Mouse (Mus musculus) B cell, adult 2 months (primary cell): ENCODE measurements around the gene Sbf2.

Experiments used
- DNase-seq, 2 experiments: peaks; one replicate each; pipeline ENCODE4 v3.0.0; 2022

Gene Sbf2

GRCm38 (mm10) chr7:110629892-110630666 is 15.4 kb upstream of the Sbf2 start:
- DNase-seq, result peak; percentile 93

GRCm38 (mm10) chr7:110628611-110629354 is 14.1 kb upstream of the Sbf2 start:
- peak; percentile 46 to 54 for DNase-seq

GRCm38 (mm10) chr7:110628273-110628600 is 13.5 kb upstream of the Sbf2 start:
- DNase-seq, result peak in 1 of 2 experiments; percentile 19

DNA sequence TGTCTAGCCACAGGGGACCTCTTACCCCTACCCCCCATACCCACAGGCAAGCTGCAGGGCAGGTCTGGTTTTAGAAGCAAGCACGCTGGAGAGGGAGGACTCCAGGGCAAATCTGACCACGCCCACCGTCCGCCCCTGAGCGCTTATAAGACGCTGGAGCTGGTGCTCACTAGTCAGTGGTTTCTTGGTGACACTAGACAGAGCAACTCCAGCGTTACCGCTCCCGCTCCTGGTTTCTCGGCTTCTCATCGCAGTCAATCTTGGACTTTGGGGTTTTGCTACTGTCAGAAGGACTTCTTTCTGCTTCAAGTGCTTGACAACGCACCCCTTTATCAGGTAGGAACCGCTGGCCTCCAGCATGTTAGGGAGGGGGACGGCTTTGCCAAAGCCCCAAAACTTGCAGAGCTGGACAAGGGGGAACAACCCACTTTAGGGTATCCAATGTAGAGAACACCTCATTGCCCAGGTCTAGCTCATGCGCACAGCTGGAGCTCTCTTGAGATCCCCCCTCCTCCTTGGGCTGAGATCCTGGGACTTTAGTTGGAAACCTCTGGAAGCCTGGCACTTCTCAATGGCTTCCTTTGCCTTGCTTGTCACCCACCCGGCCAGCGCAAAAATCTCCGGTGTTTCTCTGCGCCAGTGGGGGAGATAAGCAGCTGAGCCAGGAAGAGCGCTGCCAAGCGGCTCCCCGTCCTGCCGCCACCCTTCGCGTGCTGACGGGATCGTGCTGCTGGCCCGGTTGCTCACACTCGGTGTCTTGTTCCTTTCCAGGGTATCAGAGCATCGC is 13.0 kb upstream of the Sbf2 start, which contains the start of gene Adm:
Gene Adm, plus strand, starts transcription at position 176 of the 787 bp plus-strand sequence.
- peak; percentile 79 to 80 for DNase-seq

DNA sequence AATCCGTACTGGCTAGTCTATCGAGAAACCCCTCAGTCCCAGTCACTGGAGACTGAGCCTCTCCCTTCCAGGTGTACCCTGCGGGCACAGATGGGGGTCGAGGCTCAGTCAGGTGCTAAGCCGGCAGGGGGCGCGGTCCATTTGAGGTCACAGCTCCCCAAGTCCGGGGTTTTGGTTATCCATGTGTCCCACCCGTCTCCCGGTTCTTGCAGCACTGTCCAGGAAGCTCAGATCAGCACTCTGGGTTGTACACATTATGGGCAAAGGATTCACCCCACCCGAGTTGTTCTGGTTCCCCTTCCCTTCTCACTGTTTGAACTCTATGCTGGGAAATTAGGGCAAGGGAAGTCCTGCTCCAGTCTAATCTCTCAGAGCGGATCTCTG is 12.4 kb upstream of the Sbf2 start:
- peak in 1 of 2 experiments; percentile 47 for DNase-seq

- peak; percentile 47 to 58 for DNase-seq
These were observed 11.7 kb upstream of the Sbf2 start for GRCm38 (mm10) chr7:110626186-110627098.

- DNase-seq, result peak; percentile 34 to 35
These were observed 10.8 kb upstream of the Sbf2 start for GRCm38 (mm10) chr7:110625489-110625888.

- peak; percentile 49 to 51 for DNase-seq
These were observed 10.2 kb upstream of the Sbf2 start for GRCm38 (mm10) chr7:110624961-110625360.

- DNase-seq, result no peak
These were observed 9.3 kb upstream of the Sbf2 start for GRCm38 (mm10) chr7:110624067-110624466.

DNA sequence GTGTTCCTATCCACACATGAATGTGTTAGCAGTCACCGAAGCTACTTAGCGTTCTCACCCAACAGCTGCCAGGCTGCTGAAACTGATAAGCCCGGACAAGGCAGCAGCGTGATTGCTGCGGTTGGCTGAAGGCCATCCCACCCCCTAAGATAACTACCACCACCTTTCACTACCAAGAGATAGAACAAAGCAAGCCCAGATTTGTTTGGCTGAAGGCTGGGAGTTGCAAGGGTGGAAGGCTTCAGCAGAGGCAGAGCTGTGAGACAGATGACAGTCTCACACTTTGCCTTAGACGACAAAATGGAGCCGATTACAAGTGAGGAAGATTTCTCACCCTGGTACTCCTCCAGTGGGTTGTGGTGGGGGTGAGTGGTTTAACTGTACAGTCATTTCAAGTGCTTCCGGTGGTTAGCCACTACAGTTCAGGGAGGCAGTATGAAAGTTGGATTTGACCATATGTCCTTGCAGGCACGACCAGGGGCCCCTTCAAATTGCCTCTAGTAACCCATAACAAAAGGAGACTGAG is 4.4 kb upstream of the Sbf2 start:
- peak in 1 of 2 experiments; percentile 27 for DNase-seq

DNA sequence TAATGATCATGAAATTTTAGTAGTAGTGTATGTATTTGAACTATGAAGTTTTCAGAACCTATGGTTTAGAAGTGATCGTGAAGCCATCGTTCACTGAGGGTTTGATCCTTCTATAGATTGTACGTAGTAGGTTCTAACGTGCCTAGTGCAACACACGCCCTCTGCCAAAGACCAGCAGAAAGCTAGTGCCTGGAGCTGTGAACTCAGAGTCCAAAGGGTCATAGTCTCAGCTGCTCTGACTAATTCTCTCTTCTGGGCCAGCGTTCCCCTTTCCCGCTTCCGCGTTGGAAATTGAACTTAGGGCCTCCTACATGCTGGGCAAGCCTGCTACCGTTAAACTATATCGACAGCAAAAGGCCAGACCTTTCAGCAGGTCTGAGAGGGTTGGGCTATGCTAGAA is 1.1 kb upstream of the Sbf2 start:
- no peak for DNase-seq

DNA sequence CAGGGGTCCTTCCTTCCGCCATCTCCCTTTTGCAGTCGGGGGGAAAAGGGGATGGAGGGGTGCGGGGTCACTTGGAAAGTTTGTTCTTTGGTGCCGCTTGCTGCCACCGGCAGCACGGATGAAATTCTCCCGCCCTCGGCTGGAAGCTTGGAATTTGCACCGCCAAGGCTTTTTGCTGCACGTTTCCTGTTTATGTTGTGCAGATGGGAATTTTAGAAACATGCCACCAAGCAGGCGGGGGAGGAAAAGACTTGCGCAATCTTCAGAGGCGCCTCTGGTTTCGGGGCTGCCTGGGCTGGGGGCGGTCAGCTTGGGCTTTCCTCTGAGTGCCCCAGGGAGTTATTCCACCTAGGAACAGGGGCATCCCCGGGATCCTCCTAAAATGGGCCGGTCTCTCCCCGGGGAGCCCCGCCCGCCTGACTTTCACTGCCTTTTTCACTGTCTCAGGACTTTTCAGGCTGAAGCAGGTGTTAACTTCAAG is 469 bp upstream of the Sbf2 start:
- DNase-seq, result peak in 1 of 2 experiments; percentile 32

GRCm38 (mm10) chr7:110613381-110614132 is 1.2 kb downstream of the Sbf2 start:
- DNase-seq, result peak; percentile 28 to 29

- no peak for DNase-seq
These were observed 7.8 kb downstream of the Sbf2 start for GRCm38 (mm10) chr7:110606906-110607305.

DNA sequence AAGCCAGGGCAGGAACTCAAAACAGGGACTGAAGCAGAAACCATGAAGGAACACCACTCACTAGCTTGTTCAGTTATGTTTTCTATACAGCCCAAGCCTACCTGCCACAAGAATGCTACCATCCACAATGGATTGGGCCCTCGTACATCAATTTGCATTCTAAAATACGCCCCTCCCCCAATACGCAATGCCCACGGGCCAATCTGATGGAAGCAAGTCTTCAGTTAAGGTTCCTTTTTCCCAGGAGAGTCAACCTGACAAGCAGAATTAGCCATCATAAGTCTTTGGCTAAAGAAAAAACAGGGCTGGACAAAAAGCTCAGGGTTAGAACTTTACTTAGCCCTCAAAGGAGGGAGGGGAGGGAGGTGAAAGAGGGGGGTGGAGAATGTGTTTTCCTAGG is 9.2 kb downstream of the Sbf2 start:
- no peak for DNase-seq

DNA sequence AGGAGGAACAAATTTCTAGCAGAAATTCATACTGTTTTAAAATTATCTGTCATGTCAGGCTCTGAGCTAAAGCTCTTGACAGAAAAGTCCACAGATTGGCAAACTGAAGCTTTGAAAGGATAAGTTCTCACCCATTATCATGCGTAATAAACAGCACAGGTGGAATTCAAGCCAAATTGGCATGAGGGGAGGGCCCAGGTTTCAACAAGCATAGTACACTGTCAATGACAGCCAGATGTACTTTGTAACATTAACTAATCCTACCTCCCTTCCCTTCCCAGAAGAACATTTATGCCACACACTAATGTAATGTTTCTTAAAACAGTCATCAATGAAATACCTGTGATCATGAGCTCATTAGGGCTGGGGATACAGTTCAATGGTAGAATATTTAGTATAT is 17.6 kb downstream of the Sbf2 start:
- DNase-seq, result no peak

- peak in 1 of 2 experiments; percentile 8 for DNase-seq
These were observed 20.7 kb downstream of the Sbf2 start for GRCm38 (mm10) chr7:110593991-110594390.

GRCm38 (mm10) chr7:110587721-110588120 is 27.0 kb downstream of the Sbf2 start:
- no peak for DNase-seq

DNA sequence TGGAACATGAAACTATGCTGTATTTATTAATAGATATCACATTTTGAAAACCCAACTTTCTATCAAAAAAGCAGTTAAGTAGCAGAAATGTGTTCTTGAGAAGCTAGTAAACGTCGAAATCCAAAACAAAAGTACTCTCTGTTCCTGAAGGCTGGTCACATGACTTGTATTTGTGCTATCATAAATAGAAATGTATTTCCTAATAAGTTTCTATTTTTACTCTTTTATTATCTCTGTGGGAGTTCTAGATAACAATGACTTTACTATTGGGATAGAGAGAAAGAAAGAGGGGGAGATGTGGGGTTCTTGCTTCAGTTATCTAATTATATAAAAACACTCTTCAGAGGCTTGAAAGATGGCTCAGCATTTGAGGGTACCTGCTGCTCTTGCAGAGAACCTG is 29.5 kb downstream of the Sbf2 start:
- DNase-seq, result no peak

DNA sequence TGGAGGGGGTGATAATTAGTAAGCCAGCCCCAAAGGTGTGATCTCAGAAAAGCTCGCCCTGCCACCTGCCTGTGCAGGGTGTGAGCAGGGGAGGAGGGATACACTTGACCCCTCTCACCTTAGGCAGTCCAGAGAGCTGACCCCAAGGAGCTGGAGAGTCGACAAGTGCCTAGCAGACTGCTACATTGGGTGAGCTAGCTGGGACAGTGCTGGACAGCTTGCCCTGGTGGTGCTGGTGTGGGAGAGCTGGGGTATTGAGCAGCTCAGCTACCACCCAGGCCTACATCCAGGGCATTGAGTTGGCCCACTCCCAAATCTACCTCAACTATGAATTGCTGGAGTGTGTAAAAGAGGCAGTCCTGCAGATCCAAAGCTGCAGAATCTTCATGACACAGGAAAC is 30.6 kb downstream of the Sbf2 start:
- DNase-seq, result no peak

DNA sequence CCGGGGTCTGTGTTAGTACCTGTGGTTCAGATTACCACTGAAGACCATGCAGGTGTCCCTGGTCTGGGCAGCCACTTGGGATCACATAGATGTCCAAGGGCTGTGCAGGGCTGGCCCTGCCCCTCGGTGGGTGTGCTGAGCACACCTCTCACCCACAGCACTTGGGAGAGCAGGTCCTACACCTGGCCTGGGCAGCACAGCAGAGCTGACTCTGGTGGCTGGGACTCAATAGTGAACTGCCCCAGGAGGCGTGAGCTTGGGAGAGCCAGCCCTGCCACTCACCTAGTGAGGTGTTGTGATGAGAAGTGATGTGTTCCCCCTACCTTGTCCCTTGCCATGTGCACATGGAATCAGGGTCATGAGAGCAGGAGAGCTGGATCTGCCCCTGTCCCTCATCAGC is 31.0 kb downstream of the Sbf2 start:
- no peak for DNase-seq
